Mouse (Mus musculus): ENCODE data around the gene Gm3532. TPM values are rescaled to one million over a fixed set of nuclear protein-coding genes. Genes with fewer than 3 reads are reported as not detected.

Gene Gm3532
- not detected for polyA plus RNA-seq (2014; fragmentation: Illumina TruSeq; extraction: RNeasy Lipid Tissue Mini Kit (QIAGEN cat#74804); ENCODE audit: low read depth, low replicate concordance)

DNA sequence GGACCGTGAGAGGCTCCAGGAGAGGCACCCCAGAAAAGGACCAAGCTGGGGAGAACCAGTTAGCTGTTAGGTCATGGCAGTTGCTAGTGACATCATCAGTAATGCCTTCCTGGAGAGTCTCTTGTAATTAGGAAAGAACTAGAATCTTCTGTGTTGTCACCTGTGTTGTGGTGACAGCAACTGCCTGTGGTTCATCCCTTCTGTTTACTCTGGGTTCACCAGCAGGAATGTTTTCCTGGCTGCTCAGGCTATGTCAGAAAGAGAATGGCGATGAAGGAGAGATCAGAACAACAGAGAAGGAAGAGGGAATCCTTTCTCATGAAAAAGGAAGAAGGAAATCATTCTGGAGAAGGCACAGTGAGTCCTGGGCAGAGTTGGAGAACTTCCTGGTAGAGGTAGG, at the start of gene Gm3532:
Gene Gm3532 (plus strand): TSS at position 301 of the 400 bp plus-strand sequence.

DNA sequence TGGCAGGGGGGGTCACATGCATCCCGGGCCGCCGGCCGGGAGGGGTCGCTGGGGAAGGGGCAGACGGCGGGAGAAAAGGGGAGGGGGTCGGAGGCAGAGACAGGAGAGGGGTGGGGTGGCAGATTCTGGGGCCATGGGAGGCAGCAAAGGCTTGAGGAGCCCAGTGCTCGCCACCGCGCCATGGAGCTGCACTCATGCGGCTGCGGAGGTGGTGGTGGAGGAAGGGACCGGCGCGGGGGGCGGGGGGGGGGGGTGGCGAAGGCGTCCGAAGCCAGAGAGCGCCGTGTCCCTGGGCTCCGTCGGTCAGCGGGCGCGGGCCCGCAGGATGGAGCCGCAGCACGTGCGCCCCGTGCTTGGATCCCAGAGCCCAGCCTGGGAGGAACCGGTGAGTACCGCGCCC, 36.9 kb upstream of the Gm3532 start, which contains the start of gene Gm3488:
Gene Gm3488 (plus strand): TSS at position 301 of the 400 bp plus-strand sequence.

Other genes starting within 250 kb of the Gm3532 start
- 4.6 TPM for gene Gm3542, start 203.6 kb upstream of the Gm3532 start, polyA plus RNA-seq (2014; fragmentation: Illumina TruSeq; extraction: RNeasy Lipid Tissue Mini Kit (QIAGEN cat#74804); ENCODE audit: low read depth, low replicate concordance)
- 3.4 TPM for gene Gm3500, start 149.4 kb upstream of the Gm3532 start, polyA plus RNA-seq (2014; fragmentation: Illumina TruSeq; extraction: RNeasy Lipid Tissue Mini Kit (QIAGEN cat#74804); ENCODE audit: low read depth, low replicate concordance)
- 3.1 TPM for gene Gm3194, start 83.0 kb upstream of the Gm3532 start, polyA plus RNA-seq (2014; fragmentation: Illumina TruSeq; extraction: RNeasy Lipid Tissue Mini Kit (QIAGEN cat#74804); ENCODE audit: low read depth, low replicate concordance)
- gene Gm8246, start 60.7 kb upstream of the Gm3532 start, polyA plus RNA-seq (2014; fragmentation: Illumina TruSeq; extraction: RNeasy Lipid Tissue Mini Kit (QIAGEN cat#74804); ENCODE audit: low read depth, low replicate concordance), result 22.0 TPM
- not detected for gene Gm3187, start 54.3 kb upstream of the Gm3532 start, polyA plus RNA-seq (2014; fragmentation: Illumina TruSeq; extraction: RNeasy Lipid Tissue Mini Kit (QIAGEN cat#74804); ENCODE audit: low read depth, low replicate concordance)
- gene Gm3488, start 36.8 kb upstream of the Gm3532 start, polyA plus RNA-seq (2014; fragmentation: Illumina TruSeq; extraction: RNeasy Lipid Tissue Mini Kit (QIAGEN cat#74804); ENCODE audit: low read depth, low replicate concordance), result 6.7 TPM
- gene Gm8265, start 94.5 kb downstream of the Gm3532 start, polyA plus RNA-seq (2014; fragmentation: Illumina TruSeq; extraction: RNeasy Lipid Tissue Mini Kit (QIAGEN cat#74804); ENCODE audit: low read depth, low replicate concordance), result 4.2 TPM
- 4.6 TPM for gene Gm9603, start 149.0 kb downstream of the Gm3532 start, polyA plus RNA-seq (2014; fragmentation: Illumina TruSeq; extraction: RNeasy Lipid Tissue Mini Kit (QIAGEN cat#74804); ENCODE audit: low read depth, low replicate concordance)
- 1.8 TPM for gene Gm3373, start 203.1 kb downstream of the Gm3532 start, polyA plus RNA-seq (2014; fragmentation: Illumina TruSeq; extraction: RNeasy Lipid Tissue Mini Kit (QIAGEN cat#74804); ENCODE audit: low read depth, low replicate concordance)

Data from testis, adult 10 weeks (tissue).